Mouse (Mus musculus) inflammation-experienced regulatory T-cells, adult 6 months (primary cell): ENCODE results near the gene Shisa9. TPM values are rescaled to one million over a fixed set of nuclear protein-coding genes. Genes with fewer than 3 reads are reported as not detected.

ENCODE experiments used
- ATAC-seq: one replicate; pipeline ENCODE4 v1.8.0; 2017
- polyA plus RNA-seq, 3 experiments: library from polyadenylated mRNA; unstranded; fragments of 100-300 nt; shearing (Covaris generic); gene quantifications; one replicate each; pipeline ENCODE4 v1.2.1; 2017

Shisa9 gene
- polyA plus RNA-seq, 3 experiments from 2014 or later = 0.19 TPM; not detected in 2

GRCm38 (mm10) chr16:12076270-12076669, 92.4 kb downstream of the Shisa9 start:
- no peak for ATAC-seq

- no peak for ATAC-seq
Measured at GRCm38 (mm10) chr16:12076700-12077099, 92.8 kb downstream of the Shisa9 start.

GRCm38 (mm10) chr16:12083082-12083481, 99.2 kb downstream of the Shisa9 start:
- ATAC-seq = no peak

GRCm38 (mm10) chr16:12090604-12091235, 106.8 kb downstream of the Shisa9 start:
- no peak for ATAC-seq

- no peak for ATAC-seq
Measured at GRCm38 (mm10) chr16:12093253-12093652, 109.3 kb downstream of the Shisa9 start.

GRCm38 (mm10) chr16:12094784-12095315, 110.9 kb downstream of the Shisa9 start:
- ATAC-seq = no peak

GRCm38 (mm10) chr16:12095365-12095764, 111.5 kb downstream of the Shisa9 start:
- no peak for ATAC-seq

GRCm38 (mm10) chr16:12108436-12108835, 124.5 kb downstream of the Shisa9 start:
- no peak for ATAC-seq

- no peak for ATAC-seq
Measured at GRCm38 (mm10) chr16:12110851-12111437, 127.0 kb downstream of the Shisa9 start.

- no peak for ATAC-seq
Measured at GRCm38 (mm10) chr16:12114396-12114795, 130.5 kb downstream of the Shisa9 start.

GRCm38 (mm10) chr16:12115040-12115856, 131.3 kb downstream of the Shisa9 start:
- ATAC-seq = no peak

- no peak for ATAC-seq
Measured at GRCm38 (mm10) chr16:12116926-12117325, 133.0 kb downstream of the Shisa9 start.

- no peak for ATAC-seq
Measured at GRCm38 (mm10) chr16:12119463-12119862, 135.6 kb downstream of the Shisa9 start.

GRCm38 (mm10) chr16:12129782-12130181, 145.9 kb downstream of the Shisa9 start:
- ATAC-seq = no peak

GRCm38 (mm10) chr16:12146666-12147065, 162.8 kb downstream of the Shisa9 start:
- ATAC-seq = no peak

- no peak for ATAC-seq
Measured at GRCm38 (mm10) chr16:12151986-12152385, 168.1 kb downstream of the Shisa9 start.

GRCm38 (mm10) chr16:12154476-12154875, 170.6 kb downstream of the Shisa9 start:
- no peak for ATAC-seq

- no peak for ATAC-seq
Measured at GRCm38 (mm10) chr16:12173482-12174041, 189.6 kb downstream of the Shisa9 start.

GRCm38 (mm10) chr16:12178031-12178430, 194.1 kb downstream of the Shisa9 start:
- ATAC-seq = no peak

- no peak for ATAC-seq
Measured at GRCm38 (mm10) chr16:12189739-12190138, 205.8 kb downstream of the Shisa9 start.

GRCm38 (mm10) chr16:12196841-12197240, 212.9 kb downstream of the Shisa9 start:
- no peak for ATAC-seq

GRCm38 (mm10) chr16:12197611-12198010, 213.7 kb downstream of the Shisa9 start:
- ATAC-seq = no peak

- no peak for ATAC-seq
Measured at GRCm38 (mm10) chr16:12201216-12201615, 217.3 kb downstream of the Shisa9 start.
